Mouse (Mus musculus) layer of hippocampus, postnatal 14 days (tissue): ENCODE data around the gene Lhpp. TPM values are rescaled to one million over a fixed set of nuclear protein-coding genes. Genes with fewer than 3 reads are reported as not detected.

Experiments used
- DNase-seq, 2 experiments: peaks; one replicate each; pipeline ENCODE4 v3.0.0; 2021 to 2022; ENCODE audit warnings: low spot score in 2 of 2, mixed read lengths in 1 of 2
- long read RNA-seq, 2 experiments: library from polyadenylated mRNA; stranded (forward); transcript quantifications; one replicate each; pipeline ENCODE4 v2.0.0; 2021
- total RNA-seq, 2 experiments: library from RNA; stranded (reverse); gene quantifications; 2 replicates each; pipeline ENCODE4 v1.2.3; 2021

Lhpp gene
- 10 to 100 TPM; 30.5 to 31.2 TPM for total RNA-seq
- long read RNA-seq, experiment 1, transcript Lhpp-201 (7 exons, 1,612 nt) = major isoform, 24 of 31 reads
- long read RNA-seq, experiment 1, partial matches to known transcripts = 1 of 31 reads
- long read RNA-seq, experiment 1, other reads (novel, unspliced or antisense) = 6 of 31 reads
- long read RNA-seq, experiment 2, transcript Lhpp-201 (7 exons, 1,612 nt) = major isoform, 39 of 42 reads
- long read RNA-seq, experiment 2, partial matches to known transcripts = 0 of 42 reads
- long read RNA-seq, experiment 2, other reads (novel, unspliced or antisense) = 3 of 42 reads

GRCm38 (mm10) chr7:132610468-132611318 lies at the start of gene Lhpp:
Lhpp (plus strand) TSS chr7:132610638.
- peak; percentile 76 to 84 for DNase-seq

GRCm38 (mm10) chr7:132565831-132566230 lies 44.6 kb upstream of the Lhpp start:
- no peak for DNase-seq

GRCm38 (mm10) chr7:132568817-132569216 lies 41.6 kb upstream of the Lhpp start:
- DNase-seq = peak in 1 of 2 experiments; percentile 44

GRCm38 (mm10) chr7:132570071-132570470 lies 40.4 kb upstream of the Lhpp start:
- DNase-seq = no peak

- no peak for DNase-seq
Measured at GRCm38 (mm10) chr7:132571481-132571880, 39.0 kb upstream of the Lhpp start.

DNA sequence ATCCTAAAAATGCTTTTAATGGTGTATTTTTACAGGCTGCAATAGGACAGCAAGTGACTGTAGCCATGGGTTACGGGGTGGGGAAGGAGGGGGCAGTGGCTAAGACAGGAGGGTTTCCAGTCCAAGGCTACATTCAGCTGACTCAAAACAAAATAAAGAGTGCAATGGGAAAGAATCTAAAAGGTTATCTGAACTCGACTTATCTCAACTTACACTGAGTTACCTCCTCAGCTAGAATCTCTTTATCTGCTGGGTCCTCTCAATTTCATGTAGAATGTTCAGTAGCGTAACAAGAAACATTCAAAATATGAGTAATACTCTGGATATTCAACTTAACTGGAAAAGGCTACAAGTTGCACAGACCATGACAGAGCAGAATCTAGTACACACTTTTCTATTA lies 37.7 kb upstream of the Lhpp start:
- DNase-seq = no peak

DNA sequence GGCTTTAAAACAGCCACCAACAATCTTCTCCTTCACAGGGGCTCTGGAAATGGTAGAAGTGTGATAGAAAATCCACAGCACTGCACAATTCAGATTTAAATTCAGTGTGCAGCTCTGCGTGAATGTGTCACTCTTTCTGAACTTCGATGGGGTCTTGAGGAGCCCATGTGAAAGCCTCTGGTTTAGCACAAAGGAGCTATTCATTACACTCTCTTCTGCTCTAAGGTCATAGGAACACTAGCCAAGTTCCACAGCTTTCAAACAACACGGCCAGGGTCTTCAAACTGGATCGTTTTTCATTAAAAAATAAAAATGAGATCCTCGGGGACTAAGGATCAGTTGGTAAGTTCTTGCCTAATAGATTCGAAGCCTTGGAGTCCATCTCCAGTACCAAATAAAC lies 37.2 kb upstream of the Lhpp start:
- peak in 1 of 2 experiments; percentile 32 for DNase-seq

DNA sequence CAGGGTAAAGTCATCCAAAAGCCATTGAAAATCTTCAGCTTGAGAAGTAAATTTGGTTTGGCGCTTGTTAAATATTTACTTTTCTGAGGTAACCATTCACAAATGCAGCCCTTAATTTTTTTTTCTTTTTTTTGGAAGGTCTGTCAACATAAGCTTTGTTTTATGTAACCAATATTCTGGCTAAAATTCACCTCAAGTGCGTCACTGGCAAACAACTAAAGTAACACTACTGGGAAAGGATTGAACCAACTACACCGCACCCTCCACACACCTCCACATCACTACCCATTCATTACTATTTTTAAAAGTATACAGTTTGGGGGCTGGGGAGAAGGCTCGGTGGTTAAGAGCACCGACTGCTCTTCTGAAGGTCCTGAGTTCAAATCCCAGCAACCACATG lies 35.8 kb upstream of the Lhpp start:
- no peak for DNase-seq

GRCm38 (mm10) chr7:132575623-132576022 lies 34.8 kb upstream of the Lhpp start:
- peak; percentile 74 to 85 for DNase-seq

- peak; percentile 88 to 94 for DNase-seq
Measured at GRCm38 (mm10) chr7:132576116-132576650, 34.3 kb upstream of the Lhpp start, which contains the start of gene Oat. Oat (minus strand) TSS chr7:132576398.

DNA sequence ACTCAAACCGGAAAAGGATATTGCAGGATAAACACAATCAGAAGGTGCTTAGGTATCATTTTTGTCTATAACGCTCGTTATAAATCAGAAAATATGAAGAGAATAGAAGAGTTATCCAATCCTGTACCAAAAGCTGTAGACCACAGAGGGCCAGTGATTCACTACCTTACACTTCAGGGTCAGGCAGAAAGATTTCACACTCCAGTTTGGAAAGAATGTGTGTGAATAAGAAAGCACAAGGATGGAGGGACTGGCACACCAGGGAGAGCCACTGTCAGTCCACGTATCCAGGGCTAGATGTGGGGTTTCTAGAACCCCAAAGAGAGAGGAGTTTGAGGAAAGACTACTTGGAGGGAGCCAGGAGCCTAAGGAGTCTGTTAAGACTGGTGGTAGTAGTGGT lies 33.5 kb upstream of the Lhpp start:
- DNase-seq = no peak

DNA sequence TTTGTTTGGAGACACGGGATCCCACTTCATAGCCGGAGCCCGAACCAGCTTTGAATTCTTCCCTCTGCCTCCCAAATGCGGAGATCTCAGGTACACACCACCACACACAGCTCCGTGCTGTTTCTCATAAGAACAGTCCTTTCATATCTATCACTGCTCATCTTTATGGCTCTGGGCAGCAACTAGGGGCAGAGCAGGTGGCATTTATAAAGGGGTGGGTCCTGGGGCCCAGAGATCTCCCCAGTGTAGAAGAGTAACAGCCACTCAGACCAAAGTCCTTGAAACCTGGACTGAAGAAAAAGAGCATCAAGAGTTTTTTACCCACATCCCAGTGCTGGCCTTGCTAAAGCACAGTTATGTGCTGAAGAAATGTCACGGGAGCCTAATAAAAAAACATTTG lies 29.9 kb upstream of the Lhpp start:
- no peak for DNase-seq

- DNase-seq = no peak
Measured at GRCm38 (mm10) chr7:132581441-132581840, 29.0 kb upstream of the Lhpp start.

GRCm38 (mm10) chr7:132585695-132586491 lies 24.5 kb upstream of the Lhpp start:
- no peak for DNase-seq

DNA sequence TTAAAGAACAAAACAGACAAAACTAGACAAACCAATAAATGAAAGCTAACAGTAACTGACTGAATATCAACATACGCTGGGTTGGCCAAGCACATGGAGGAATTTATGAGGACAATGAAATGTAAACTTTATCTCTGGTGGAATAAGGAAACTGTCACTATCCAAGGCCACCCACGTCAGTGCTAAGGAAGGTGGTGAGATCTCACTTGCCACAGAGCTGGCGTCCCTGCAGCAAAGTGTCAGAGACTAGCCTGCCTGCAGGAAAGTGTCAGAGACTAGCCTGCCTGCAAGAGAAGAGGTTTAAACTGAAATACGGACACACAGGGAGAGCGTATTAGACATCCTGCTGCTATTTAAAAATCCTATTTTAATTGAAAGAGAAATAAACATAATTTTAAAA lies 23.3 kb upstream of the Lhpp start:
- no peak for DNase-seq

- no peak for DNase-seq
Measured at GRCm38 (mm10) chr7:132589610-132590009, 20.8 kb upstream of the Lhpp start.

GRCm38 (mm10) chr7:132593762-132594161 lies 16.7 kb upstream of the Lhpp start:
- DNase-seq = no peak

GRCm38 (mm10) chr7:132594325-132594724 lies 16.1 kb upstream of the Lhpp start:
- DNase-seq = no peak

DNA sequence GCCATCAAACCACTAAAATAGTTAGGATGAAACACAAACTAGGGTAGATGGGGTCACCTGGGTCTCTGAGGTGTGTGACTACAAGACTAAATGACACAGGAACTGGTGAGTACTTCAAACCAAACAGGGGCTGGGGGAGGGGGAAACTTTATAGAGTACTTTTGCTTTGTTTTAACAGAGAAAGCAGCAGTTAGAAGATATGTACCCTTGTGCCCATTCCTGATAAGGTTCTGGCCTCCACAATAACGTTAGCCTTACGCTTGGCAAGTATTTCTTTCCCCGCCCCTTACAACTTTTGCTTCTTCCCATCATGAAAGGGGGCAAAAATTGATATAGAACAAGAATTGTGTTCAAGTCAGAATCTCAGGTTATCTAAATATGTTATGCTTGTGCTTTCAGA lies 14.7 kb upstream of the Lhpp start:
- no peak for DNase-seq

GRCm38 (mm10) chr7:132596557-132597250 lies 13.7 kb upstream of the Lhpp start:
- DNase-seq = no peak
